Mouse (Mus musculus) hindbrain, embryonic 11.5 days (tissue): Measurements from ENCODE around the gene Oxtr. TPM values are rescaled to one million over a fixed set of nuclear protein-coding genes. Genes with fewer than 3 reads are reported as not detected.

Source experiments
- ATAC-seq: fragments of 200-750 bp; cut with Nextera tagmentation; 2 replicates; pipeline ENCODE4 v1.8.0; 2017; ENCODE audit warnings: mild to moderate bottlenecking, moderate TSS enrichment, moderate library complexity; ENCODE audit not compliant: low FRiP score
- DNase-seq: peaks from one replicate; pipeline ENCODE4 v3.0.0-alpha.2; 2015; ENCODE audit warnings: low spot score
- H3K27ac ChIP-seq: fragments of 300-500 bp; sonication (generic); 2 replicates; pipeline ENCODE4 v1.5.1; 2014; ENCODE audit warnings: mild to moderate bottlenecking, low read depth, low read length
- H3K27me3 ChIP-seq: fragments of 300-500 bp; sonication (generic); 2 replicates; pipeline ENCODE4 v1.6.1; 2014; ENCODE audit warnings: mild to moderate bottlenecking, low read length, moderate library complexity, mixed read lengths; ENCODE audit not compliant: control insufficient read depth, insufficient read depth
- H3K36me3 ChIP-seq: fragments of 300-500 bp; sonication (generic); 2 replicates; pipeline ENCODE4 v1.6.1; 2014; ENCODE audit warnings: mild to moderate bottlenecking, low read length, moderate library complexity, mixed read lengths; ENCODE audit not compliant: control insufficient read depth, insufficient read depth
- H3K4me1 ChIP-seq: fragments of 300-500 bp; sonication (generic); replicated peaks from 2 replicates; pipeline ENCODE4 v1.6.1; 2014; ENCODE audit warnings: low read length, mixed read lengths; ENCODE audit not compliant: control insufficient read depth, insufficient read depth
- H3K4me2 ChIP-seq: fragments of 300-500 bp; sonication (generic); replicated peaks from 2 replicates; pipeline ENCODE4 v1.6.1; 2014; ENCODE audit warnings: mild to moderate bottlenecking, low read depth, low read length
- H3K4me3 ChIP-seq: fragments of 300-500 bp; sonication (generic); 2 replicates; pipeline ENCODE4 v1.5.1; 2014; ENCODE audit warnings: low read depth, low read length
- H3K9ac ChIP-seq: fragments of 300-500 bp; sonication (generic); 2 replicates; pipeline ENCODE4 v1.6.1; 2014; ENCODE audit warnings: low read depth, low read length
- H3K9me3 ChIP-seq: fragments of 300-500 bp; sonication (generic); 2 replicates; pipeline ENCODE4 v1.6.1; 2016; ENCODE audit warnings: low read length; ENCODE audit not compliant: control insufficient read depth
- WGBS: fragments of 180-500 bp; shearing (Covaris S2); extraction: QIAGEN DNeasy Blood & Tissue Kit; methylation state at CpG from one replicate; pipeline ENCODE4 v1.1.7; 2014; 5-methylcytosine and 5-hydroxymethylcytosine counted together
- polyA plus RNA-seq: library from polyadenylated mRNA; unstranded; fragments of >200 nt; fragmentation: Nextera tagmentation; extraction: Ambion mirVana; gene quantifications from 2 replicates; pipeline ENCODE4 v1.2.1, GENCODE M21; 2014

Oxtr gene
- polyA plus RNA-seq, 1 experiment from 2014 or later = 0.45 TPM

GRCm38 (mm10) chr6:112466001-112466400 is 23.7 kb downstream of the Oxtr start:
- H3K9me3 ChIP-seq = no peaks in the 10 kb centered on the region
- DNase-seq (no peak), ATAC-seq (no peak)
- H3K36me3 ChIP-seq = no peaks in the 10 kb centered on the region
- H3K4me1 ChIP-seq = no peaks in the 10 kb centered on the region
- no peak overlapping the region for H3K4me2 ChIP-seq
- H3K27me3 ChIP-seq = no peaks in the 10 kb centered on the region
- no peak overlapping the region for H3K9ac ChIP-seq
- no peak overlapping the region for H3K4me3 ChIP-seq
- no peak overlapping the region for H3K27ac ChIP-seq

GRCm38 (mm10) chr6:112465441-112465840 is 24.3 kb downstream of the Oxtr start:
- H3K27ac ChIP-seq = no peak overlapping the region
- 81% methylated on average over 3 of the region's 3 CpGs for WGBS
- DNase-seq (no peak), ATAC-seq (no peak)
- no peak overlapping the region for H3K4me3 ChIP-seq
- no peak overlapping the region for H3K4me2 ChIP-seq
- no peaks in the 10 kb centered on the region for H3K4me1 ChIP-seq
- H3K36me3 ChIP-seq = no peaks in the 10 kb centered on the region
- no peaks in the 10 kb centered on the region for H3K27me3 ChIP-seq
- H3K9me3 ChIP-seq = no peaks in the 10 kb centered on the region
- H3K9ac ChIP-seq = no peak overlapping the region

- Histone ChIP-seq H3K4me2 (no peak overlapping the region), H3K4me1 (no peaks in the 10 kb centered on the region), H3K27me3 (no peaks in the 10 kb centered on the region), H3K27ac (no peak overlapping the region), H3K36me3 (no peaks in the 10 kb centered on the region), H3K9ac (no peak overlapping the region), H3K9me3 (no peaks in the 10 kb centered on the region), H3K4me3 (no peak overlapping the region)
- 90% methylated on average over 6 of the region's 6 CpGs for WGBS
- DNase-seq (no peak), ATAC-seq (no peak)
These were observed 26.4 kb downstream of the Oxtr start for GRCm38 (mm10) chr6:112463331-112463730.

- Histone ChIP-seq H3K36me3 (no peaks in the 10 kb centered on the region), H3K27ac (no peak overlapping the region), H3K27me3 (no peaks in the 10 kb centered on the region), H3K9ac (no peak overlapping the region), H3K4me2 (no peak overlapping the region), H3K4me3 (no peak overlapping the region), H3K4me1 (no peaks in the 10 kb centered on the region), H3K9me3 (no peaks in the 10 kb centered on the region)
- WGBS = 95% methylated on average over 5 of the region's 5 CpGs
- no peak for ATAC-seq
- no peak for DNase-seq
These were observed 28.3 kb downstream of the Oxtr start for GRCm38 (mm10) chr6:112461459-112461858.

GRCm38 (mm10) chr6:112459341-112459749 is 30.4 kb downstream of the Oxtr start, which contains the start of gene Cav3:
TSS of gene Cav3 (plus strand) at chr6:112459505.
- Histone ChIP-seq H3K9me3 (no peaks in the 10 kb centered on the region), H3K27me3 (no peaks in the 10 kb centered on the region), H3K9ac (no peak within 1 kb of the TSS), H3K4me1 (no peaks in the 10 kb centered on the region), H3K36me3 (no peaks in the 10 kb centered on the region), H3K4me3 (no peak within 1 kb of the TSS), H3K27ac (no peak within 1 kb of the TSS), H3K4me2 (no peak within 1 kb of the TSS)
- WGBS = 87% methylated on average over 12 of the region's 12 CpGs
- ATAC-seq (no peak), DNase-seq (no peak)

GRCm38 (mm10) chr6:112445675-112446074 is 44.1 kb downstream of the Oxtr start:
- Histone ChIP-seq H3K9me3 (no peaks in the 10 kb centered on the region), H3K9ac (no peak overlapping the region), H3K4me2 (no peak overlapping the region), H3K4me3 (no peak overlapping the region), H3K36me3 (no peaks in the 10 kb centered on the region), H3K27ac (no peak overlapping the region), H3K27me3 (no peaks in the 10 kb centered on the region), H3K4me1 (no peaks in the 10 kb centered on the region)
- no peak for ATAC-seq
- WGBS = 78% methylated on average over 3 of the region's 3 CpGs
- no peak for DNase-seq

GRCm38 (mm10) chr6:112426018-112426732 is 63.6 kb downstream of the Oxtr start:
- 72% methylated on average over 6 of the region's 6 CpGs for WGBS
- no peak overlapping the region for H3K4me2 ChIP-seq
- no peaks in the 10 kb centered on the region for H3K27me3 ChIP-seq
- H3K27ac ChIP-seq = no peak overlapping the region
- H3K4me1 ChIP-seq = no peaks in the 10 kb centered on the region
- no peaks in the 10 kb centered on the region; the same call in 1 of the 2 replicates for H3K9me3 ChIP-seq
- no peak overlapping the region for H3K9ac ChIP-seq
- no peak for DNase-seq
- no peak overlapping the region for H3K4me3 ChIP-seq
- no peak for ATAC-seq
- no peaks in the 10 kb centered on the region for H3K36me3 ChIP-seq

- Histone ChIP-seq H3K36me3 (no peaks in the 10 kb centered on the region), H3K9me3 (no peaks in the 10 kb centered on the region; the same call in 1 of the 2 replicates), H3K4me3 (no peak overlapping the region), H3K9ac (no peak overlapping the region), H3K4me1 (no peaks in the 10 kb centered on the region), H3K27ac (no peak overlapping the region), H3K4me2 (no peak overlapping the region), H3K27me3 (no peaks in the 10 kb centered on the region)
- ATAC-seq (no peak), DNase-seq (no peak)
- WGBS = 92% methylated on average over 8 of the region's 8 CpGs
These were observed 65.8 kb downstream of the Oxtr start for GRCm38 (mm10) chr6:112423746-112424501.
